Mouse (Mus musculus): ENCODE data around the gene Sf1.

DNA sequence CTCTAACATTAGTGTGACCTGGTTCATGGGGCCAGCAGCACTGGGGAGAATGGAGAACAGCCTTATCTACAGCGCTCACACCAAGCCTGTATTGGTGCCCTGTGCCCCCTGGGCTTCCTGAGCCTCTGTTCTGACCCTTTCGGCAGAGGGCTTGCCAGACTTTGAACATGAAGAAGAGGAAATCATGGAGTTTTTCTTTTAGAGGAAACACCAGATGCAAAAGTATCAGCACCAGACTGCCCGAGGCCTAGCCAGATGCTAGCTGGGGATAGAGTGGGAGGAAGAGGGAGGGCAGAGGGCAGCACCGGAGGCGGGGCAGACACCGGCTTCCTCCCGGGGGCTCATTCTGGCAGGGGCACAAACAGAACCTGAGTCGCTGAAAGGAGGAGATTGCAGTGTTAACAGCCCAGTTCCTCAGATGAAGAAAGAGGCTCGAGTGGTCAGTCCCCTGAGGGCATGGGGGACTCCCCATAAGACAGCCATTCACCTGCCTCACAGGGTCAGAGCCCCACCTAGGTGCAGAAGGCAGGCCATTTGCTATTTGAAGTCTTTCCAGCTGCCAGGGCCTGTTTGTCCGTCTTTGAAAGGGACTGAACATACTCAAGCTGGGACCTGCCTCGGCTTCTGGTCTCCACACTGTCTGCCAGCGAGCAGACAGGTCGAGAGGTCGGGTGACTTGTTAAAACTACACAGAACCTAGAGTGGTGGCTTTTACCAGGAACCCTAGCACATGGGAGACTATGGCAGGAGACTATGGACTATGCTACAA is 14.1 kb upstream of the Sf1 start:
- TF ChIP-seq CTCF (IDR thresholded peaks at IDR 0.05), result no peak
- no peak for TF ChIP-seq EP300 (IDR thresholded peaks at IDR 0.05)

Measured in lung, postnatal 0 days (tissue).